Mouse (Mus musculus) liver, embryonic 11.5 days (tissue): Measurements from ENCODE around the gene Fam19a1. TPM values are rescaled to one million over a fixed set of nuclear protein-coding genes. Genes with fewer than 3 reads are reported as not detected.

ENCODE experiments used
- ATAC-seq: fragments of 200-750 bp; cut with Nextera tagmentation; replicated peaks from 2 replicates; pipeline ENCODE4 v1.8.0; 2017; ENCODE audit warnings: moderate number of reproducible peaks, mild to moderate bottlenecking, moderate TSS enrichment, moderate library complexity; ENCODE audit not compliant: low FRiP score
- DNase-seq: peaks from one replicate; pipeline ENCODE4 v3.0.0-alpha.2; 2017; ENCODE audit warnings: low spot score
- H3K27ac ChIP-seq: fragments of 300-500 bp; sonication (generic); 2 replicates; pipeline ENCODE4 v1.5.1; 2014; ENCODE audit warnings: mild to moderate bottlenecking, low read depth, low read length, control low read depth
- H3K27me3 ChIP-seq: fragments of 300-500 bp; sonication (generic); replicated peaks from 2 replicates; pipeline ENCODE4 v1.6.1; 2014; ENCODE audit warnings: low read length, mixed read lengths; ENCODE audit not compliant: control insufficient read depth, insufficient read depth
- H3K36me3 ChIP-seq: fragments of 300-500 bp; sonication (generic); 2 replicates; pipeline ENCODE4 v1.6.1; 2014; ENCODE audit warnings: mild to moderate bottlenecking, low read length, moderate library complexity, mixed read lengths; ENCODE audit not compliant: control insufficient read depth, insufficient read depth
- H3K4me1 ChIP-seq: fragments of 300-500 bp; sonication (generic); replicated peaks from 2 replicates; pipeline ENCODE4 v1.6.1; 2014; ENCODE audit warnings: low read length, mixed read lengths; ENCODE audit not compliant: control insufficient read depth, insufficient read depth
- H3K4me2 ChIP-seq: fragments of 300-500 bp; sonication (generic); 2 replicates; pipeline ENCODE4 v1.6.1; 2014; ENCODE audit warnings: mild to moderate bottlenecking, control low read depth, moderate library complexity
- H3K4me3 ChIP-seq: fragments of 300-500 bp; sonication (generic); 2 replicates; pipeline ENCODE4 v1.5.1; 2014; ENCODE audit warnings: low read depth, low read length, control low read depth
- H3K9ac ChIP-seq: fragments of 300-500 bp; sonication (generic); 2 replicates; pipeline ENCODE4 v1.6.1; 2014; ENCODE audit warnings: low read depth, low read length, control low read depth
- H3K9me3 ChIP-seq: fragments of 300-500 bp; sonication (generic); 2 replicates; pipeline ENCODE4 v1.6.1; 2016; ENCODE audit warnings: low read length, inconsistent platforms, mixed read lengths; ENCODE audit not compliant: control insufficient read depth
- WGBS: fragments of 180-500 bp; shearing (Covaris S2); extraction: QIAGEN DNeasy Blood & Tissue Kit; methylation state at CpG from one replicate; pipeline ENCODE4 v1.1.7; 2014; 5-methylcytosine and 5-hydroxymethylcytosine counted together
- polyA plus RNA-seq: library from polyadenylated mRNA; unstranded; fragments of >200 nt; fragmentation: Nextera tagmentation; extraction: Ambion mirVana; gene quantifications from 2 replicates; pipeline ENCODE4 v1.2.1, GENCODE M21; 2014

Fam19a1 gene
- polyA plus RNA-seq, 1 experiment from 2014 or later, result 0.85 TPM

DNA sequence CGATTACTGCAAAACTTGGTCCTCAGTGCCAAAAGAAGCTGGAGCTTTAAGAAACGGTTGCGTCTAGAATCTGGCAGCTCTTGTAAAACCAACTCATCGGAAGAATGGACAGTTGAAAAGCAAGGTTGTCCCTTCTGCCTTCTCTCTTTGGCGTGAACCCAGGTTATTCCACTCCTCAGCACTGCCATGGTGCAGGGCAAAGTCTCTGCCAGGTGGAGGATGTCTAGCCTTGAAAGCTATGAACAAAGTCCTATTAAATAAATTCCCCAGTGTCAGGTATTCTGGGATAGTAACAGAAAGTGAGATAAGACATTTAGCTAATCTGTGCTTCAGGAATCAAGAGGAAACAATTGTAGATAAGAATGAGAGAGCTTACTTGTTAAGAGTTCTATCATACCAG lies 157.5 kb downstream of the Fam19a1 start:
- WGBS, result 81% methylated on average over 5 of the region's 5 CpGs
- DNase-seq (no peak), ATAC-seq (no peak)
- no peak overlapping the region for H3K9ac ChIP-seq
- H3K4me2 ChIP-seq, result no peak overlapping the region
- H3K4me3 ChIP-seq, result no peak overlapping the region
- no peak overlapping the region for H3K27ac ChIP-seq
- H3K9me3 ChIP-seq, result no peaks in the 10 kb centered on the region
- no peaks in the 10 kb centered on the region for H3K27me3 ChIP-seq
- no peaks in the 10 kb centered on the region for H3K4me1 ChIP-seq
- H3K36me3 ChIP-seq, result no peaks in the 10 kb centered on the region

DNA sequence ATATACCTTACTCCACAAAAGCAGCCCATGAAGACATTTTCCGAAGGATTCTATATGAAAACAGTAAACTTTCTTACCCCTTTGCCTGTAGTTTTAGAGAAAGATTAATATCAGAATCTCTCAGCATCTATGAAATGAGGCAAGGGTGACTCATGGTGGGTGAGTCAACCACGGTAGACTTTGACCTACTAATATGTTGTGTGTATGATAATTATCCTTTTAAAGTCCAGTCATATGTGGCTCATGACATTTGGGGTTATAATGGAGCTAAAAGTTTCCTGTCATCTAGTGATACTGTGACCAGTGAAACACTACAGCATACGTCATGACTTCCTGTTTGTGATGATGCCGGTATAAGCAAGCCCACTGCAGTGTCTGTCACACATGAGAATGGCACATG lies 170.8 kb downstream of the Fam19a1 start:
- DNase-seq, result no peak
- H3K4me1 ChIP-seq, result no peaks in the 10 kb centered on the region
- 80% methylated on average over 4 of the region's 4 CpGs for WGBS
- no peak overlapping the region for H3K4me3 ChIP-seq
- H3K9ac ChIP-seq, result no peak overlapping the region
- H3K9me3 ChIP-seq, result no peaks in the 10 kb centered on the region
- no peaks in the 10 kb centered on the region for H3K36me3 ChIP-seq
- no peak for ATAC-seq
- no peak overlapping the region for H3K4me2 ChIP-seq
- H3K27ac ChIP-seq, result no peak overlapping the region
- no peaks in the 10 kb centered on the region for H3K27me3 ChIP-seq

DNA sequence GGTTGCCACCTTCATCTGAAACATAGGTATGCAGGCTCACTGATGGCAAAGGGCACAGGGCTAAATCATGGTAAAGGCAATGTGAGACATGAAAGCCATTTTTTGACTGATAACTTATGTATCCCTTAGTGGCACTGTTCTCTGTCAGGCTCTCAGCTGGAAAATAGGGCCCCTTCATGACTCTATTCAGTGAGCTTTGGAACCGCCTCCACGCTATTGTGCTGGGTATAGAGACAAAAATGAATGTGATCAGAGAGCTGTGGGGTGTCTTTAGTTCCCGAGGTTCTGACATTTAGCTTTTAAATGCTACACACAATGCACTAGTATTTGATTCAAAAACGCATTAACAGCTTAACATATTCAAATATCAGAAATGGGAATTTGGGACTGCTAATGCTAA lies 171.6 kb downstream of the Fam19a1 start:
- Histone ChIP-seq H3K9ac (no peak overlapping the region), H3K4me3 (no peak overlapping the region), H3K27me3 (no peaks in the 10 kb centered on the region), H3K27ac (no peak overlapping the region), H3K4me2 (no peak overlapping the region), H3K9me3 (no peaks in the 10 kb centered on the region), H3K36me3 (no peaks in the 10 kb centered on the region), H3K4me1 (no peaks in the 10 kb centered on the region)
- ATAC-seq, result no peak
- no peak for DNase-seq
- WGBS, result 76% methylated on average over 4 of the region's 4 CpGs

DNA sequence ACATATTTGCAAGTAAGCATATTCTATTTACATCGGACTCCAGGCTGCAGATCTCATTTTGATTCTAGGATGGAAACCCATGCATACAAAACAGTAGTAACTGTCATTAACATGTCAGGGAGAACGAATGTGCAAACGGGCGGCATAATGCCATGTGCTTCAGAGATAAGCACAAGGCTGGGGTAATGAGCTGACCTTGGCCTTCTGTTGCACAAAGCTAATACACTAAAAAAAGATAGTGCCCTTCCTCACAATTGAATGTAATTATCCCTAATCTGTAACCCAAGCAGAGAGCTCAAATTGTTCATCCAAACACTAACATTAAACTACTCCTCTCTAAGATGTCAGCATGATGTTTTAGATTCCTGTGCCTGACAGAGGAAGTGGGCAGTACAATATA lies 173.3 kb downstream of the Fam19a1 start:
- Histone ChIP-seq H3K9me3 (no peaks in the 10 kb centered on the region), H3K4me3 (no peak overlapping the region), H3K4me1 (no peaks in the 10 kb centered on the region), H3K27me3 (no peaks in the 10 kb centered on the region), H3K36me3 (no peaks in the 10 kb centered on the region), H3K9ac (no peak overlapping the region), H3K4me2 (no peak overlapping the region), H3K27ac (no peak overlapping the region)
- 53% methylated on average over 4 of the region's 4 CpGs for WGBS
- no peak for DNase-seq
- ATAC-seq, result no peak

DNA sequence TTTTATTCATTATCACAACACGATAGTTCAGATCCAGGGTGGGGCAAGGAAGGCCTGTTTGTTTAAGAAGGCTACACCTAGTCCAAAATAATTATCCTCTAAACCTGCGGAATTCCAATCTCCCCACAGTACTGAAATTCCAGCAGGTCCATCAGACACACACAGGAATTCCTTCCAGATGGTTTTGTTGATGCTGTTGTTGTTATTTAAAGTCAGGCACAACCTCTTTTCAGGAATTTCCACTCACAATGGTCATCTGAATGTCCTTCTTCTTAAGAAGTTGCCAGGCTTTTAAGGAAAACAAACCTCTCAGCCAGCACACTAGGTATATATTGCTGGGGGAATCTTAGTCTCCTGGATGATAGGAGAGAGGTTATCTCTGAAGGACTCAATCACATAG lies 174.4 kb downstream of the Fam19a1 start:
- WGBS, result 67% methylated on average over 2 of the region's 2 CpGs
- Histone ChIP-seq H3K9ac (no peak overlapping the region), H3K4me2 (no peak overlapping the region), H3K4me1 (no peaks in the 10 kb centered on the region), H3K36me3 (no peaks in the 10 kb centered on the region), H3K27ac (no peak overlapping the region), H3K9me3 (no peaks in the 10 kb centered on the region), H3K27me3 (no peaks in the 10 kb centered on the region), H3K4me3 (no peak overlapping the region)
- no peak for ATAC-seq
- no peak for DNase-seq

DNA sequence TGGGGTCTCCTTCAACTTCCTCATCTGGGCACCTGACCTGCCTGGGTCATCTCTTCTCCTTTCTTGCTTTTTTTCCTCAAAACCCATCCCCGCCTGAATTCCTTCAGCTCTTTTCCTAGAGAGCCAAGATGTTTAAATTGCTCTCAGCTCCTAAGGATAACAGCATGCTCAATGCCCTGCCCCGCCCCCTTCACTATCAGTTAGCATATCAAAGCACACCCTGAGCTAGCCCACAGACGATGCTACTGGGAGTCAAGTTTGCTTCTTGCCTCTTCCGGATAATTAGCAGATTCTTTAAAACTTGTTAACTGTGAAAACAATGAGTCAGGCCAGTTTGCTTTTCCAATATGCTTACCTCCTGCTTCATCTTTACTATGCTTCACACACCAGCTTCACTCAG lies 176.7 kb downstream of the Fam19a1 start:
- Histone ChIP-seq H3K9me3 (no peaks in the 10 kb centered on the region), H3K4me3 (no peak overlapping the region), H3K9ac (no peak overlapping the region), H3K4me2 (no peak overlapping the region), H3K27ac (no peak overlapping the region), H3K4me1 (no peaks in the 10 kb centered on the region), H3K27me3 (no peaks in the 10 kb centered on the region), H3K36me3 (no peaks in the 10 kb centered on the region)
- DNase-seq (no peak), ATAC-seq (no peak)
- 23% methylated on average over 4 of the region's 4 CpGs for WGBS

DNA sequence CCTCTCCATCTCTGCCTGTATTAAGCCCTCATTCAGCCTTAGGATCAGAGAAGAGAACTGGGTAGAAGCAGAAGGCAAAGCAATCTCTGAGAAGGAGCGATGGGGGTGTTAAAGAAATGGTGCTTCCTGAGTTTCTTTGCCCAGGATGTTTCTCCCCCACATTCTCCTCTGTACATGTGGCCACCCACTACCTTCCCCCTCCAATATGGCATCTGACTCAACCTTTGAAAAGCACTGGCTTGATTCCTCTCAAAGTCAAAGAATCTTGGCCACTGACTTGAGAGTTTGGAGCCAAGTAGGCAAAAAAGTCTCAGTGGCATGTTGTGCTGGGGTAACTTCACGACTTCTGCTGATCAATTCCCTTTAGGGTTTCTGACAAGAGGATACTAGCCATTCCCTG lies 234.5 kb downstream of the Fam19a1 start:
- Histone ChIP-seq H3K27me3 (no peaks in the 10 kb centered on the region), H3K4me3 (no peak overlapping the region), H3K9ac (no peak overlapping the region), H3K4me2 (no peak overlapping the region), H3K27ac (no peak overlapping the region), H3K4me1 (no peaks in the 10 kb centered on the region), H3K9me3 (no peaks in the 10 kb centered on the region), H3K36me3 (no peaks in the 10 kb centered on the region)
- 73% methylated on average over 2 of the region's 2 CpGs for WGBS
- ATAC-seq, result no peak
- DNase-seq, result no peak

DNA sequence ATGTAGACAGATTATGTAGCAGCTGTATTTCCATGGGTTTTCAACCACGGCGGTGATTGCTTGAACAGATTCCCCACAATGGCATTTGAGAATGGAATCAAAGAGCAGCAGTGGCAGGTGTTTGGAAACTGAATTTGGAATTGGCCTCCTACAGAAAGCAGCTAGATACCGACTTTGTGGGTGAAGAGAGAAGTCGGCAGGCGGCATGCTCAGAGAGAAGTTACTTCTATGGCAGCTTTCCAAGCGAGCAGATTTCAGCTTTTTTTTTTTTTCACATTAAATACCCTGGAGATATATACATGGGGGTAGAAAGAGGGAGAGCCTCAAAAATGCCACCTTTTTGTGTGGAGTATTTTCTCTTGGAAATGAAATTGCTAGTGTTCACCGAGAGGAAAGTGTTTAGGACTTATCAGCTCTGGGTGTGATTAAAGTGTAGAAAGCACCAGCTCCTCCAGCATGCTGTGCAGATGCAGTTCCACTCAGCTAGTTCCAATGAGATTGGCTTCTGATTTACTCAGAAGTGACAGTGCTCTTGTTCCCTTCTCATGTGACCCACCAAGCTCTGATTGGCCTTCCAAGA lies 236.6 kb downstream of the Fam19a1 start:
- H3K4me3 ChIP-seq, result no peak overlapping the region
- no peak for DNase-seq
- WGBS, result 83% methylated on average over 7 of the region's 7 CpGs
- H3K9ac ChIP-seq, result no peak overlapping the region
- no peak overlapping the region for H3K27ac ChIP-seq
- H3K36me3 ChIP-seq, result no peaks in the 10 kb centered on the region
- H3K9me3 ChIP-seq, result no peaks in the 10 kb centered on the region
- no peak overlapping the region for H3K4me2 ChIP-seq
- ATAC-seq, result no peak
- no peaks in the 10 kb centered on the region for H3K4me1 ChIP-seq
- H3K27me3 ChIP-seq, result no peaks in the 10 kb centered on the region

DNA sequence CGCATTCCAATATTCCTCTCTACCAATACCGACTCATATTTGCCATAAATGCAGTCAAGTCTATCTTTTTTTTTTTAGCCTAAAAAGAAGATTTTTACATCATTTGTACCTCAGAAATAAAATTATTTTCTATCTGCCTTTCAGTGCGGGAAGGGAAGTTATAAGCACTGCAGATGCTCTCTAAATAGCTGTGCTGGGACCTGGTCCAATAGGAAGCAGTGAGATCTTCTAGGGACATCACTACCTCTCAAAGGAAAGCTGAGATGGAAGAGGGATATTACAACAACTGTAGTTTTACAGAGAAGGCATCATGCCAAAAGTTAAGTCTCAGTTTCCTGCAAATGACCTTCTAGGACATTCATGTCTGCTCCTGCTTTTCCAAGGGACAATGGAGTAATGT lies 256.6 kb downstream of the Fam19a1 start:
- H3K4me2 ChIP-seq, result no peak overlapping the region
- no peak overlapping the region for H3K4me3 ChIP-seq
- DNase-seq, result no peak
- H3K9me3 ChIP-seq, result no peaks in the 10 kb centered on the region
- H3K9ac ChIP-seq, result no peak overlapping the region
- H3K36me3 ChIP-seq, result no peaks in the 10 kb centered on the region
- no peak for ATAC-seq
- H3K27ac ChIP-seq, result no peak overlapping the region
- no peaks in the 10 kb centered on the region for H3K4me1 ChIP-seq
- H3K27me3 ChIP-seq, result no peaks in the 10 kb centered on the region
- 91% methylated on average over 3 of the region's 3 CpGs for WGBS
